Mouse (Mus musculus): Measurements from ENCODE around the gene Phkg2. TPM values are rescaled to one million over a fixed set of nuclear protein-coding genes. Genes with fewer than 3 reads are reported as not detected.

The Phkg2 gene
- polyA plus RNA-seq, 1 experiment from 2014 or later: 60.5 TPM

- H3K27ac ChIP-seq (ENCODE audit: low read depth, low read length): no peak overlapping the region
- ATAC-seq (replicated peaks; ENCODE audit: low FRiP score) (no peak), DNase-seq (ENCODE audit: low spot score) (peak; percentile 51)
- H3K4me1 ChIP-seq (replicated peaks; ENCODE audit: control insufficient read depth, insufficient read depth, low read length): peaks cover 12% of the 10 kb centered on the region; the same call in 1 of the 2 replicates
- 98% methylated on average over 26 of the region's 26 CpGs for WGBS
- no peak overlapping the region for H3K9ac ChIP-seq (ENCODE audit: low read length)
- H3K9me3 ChIP-seq (ENCODE audit: control insufficient read depth, low read length): no peaks in the 10 kb centered on the region
- H3K4me2 ChIP-seq (ENCODE audit: low read depth, low read length, severe bottlenecking): no peak overlapping the region
- H3K27me3 ChIP-seq (ENCODE audit: control insufficient read depth, insufficient read depth, low read length): no peaks in the 10 kb centered on the region
- no peak overlapping the region for H3K4me3 ChIP-seq (ENCODE audit: low read depth, low read length)
- H3K36me3 ChIP-seq (ENCODE audit: control insufficient read depth, insufficient read depth, low read length): peaks cover 28% of the 10 kb centered on the region
Observed at GRCm38 (mm10) chr7:127611561-127611960, 38.4 kb downstream of the Phkg2 start.

GRCm38 (mm10) chr7:127613501-127613900 lies 40.4 kb downstream of the Phkg2 start:
- no peak for ATAC-seq (replicated peaks; ENCODE audit: low FRiP score)

GRCm38 (mm10) chr7:127614091-127614490 lies 41.0 kb downstream of the Phkg2 start:
- DNase-seq (ENCODE audit: low spot score) (no peak), ATAC-seq (replicated peaks; ENCODE audit: low FRiP score) (no peak)
- Histone ChIP-seq H3K4me2 (ENCODE audit: low read depth, low read length, severe bottlenecking) (peak overlapping the region; percentile 84), H3K4me3 (ENCODE audit: low read depth, low read length) (peak overlapping the region; percentile 99), H3K9ac (ENCODE audit: low read length) (peak overlapping the region; percentile 97), H3K9me3 (ENCODE audit: control insufficient read depth, low read length) (no peaks in the 10 kb centered on the region), H3K36me3 (ENCODE audit: control insufficient read depth, insufficient read depth, low read length) (peaks cover 22% of the 10 kb centered on the region), H3K27ac (ENCODE audit: low read depth, low read length) (no peak overlapping the region), H3K27me3 (ENCODE audit: control insufficient read depth, insufficient read depth, low read length) (no peaks in the 10 kb centered on the region), H3K4me1 (replicated peaks; ENCODE audit: control insufficient read depth, insufficient read depth, low read length) (peaks cover 14% of the 10 kb centered on the region; the same call in 1 of the 2 replicates)
- 17% methylated on average over 8 of the region's 8 CpGs for WGBS

More at GRCm38 (mm10) chr7:127613501-127613900, 40.4 kb downstream of the Phkg2 start:
- no peaks in the 10 kb centered on the region for H3K27me3 ChIP-seq (ENCODE audit: control insufficient read depth, insufficient read depth, low read length)
- 92% methylated on average over 8 of the region's 8 CpGs for WGBS
- peaks cover 14% of the 10 kb centered on the region; the same call in 1 of the 2 replicates for H3K4me1 ChIP-seq (replicated peaks; ENCODE audit: control insufficient read depth, insufficient read depth, low read length)
- peaks cover 28% of the 10 kb centered on the region for H3K36me3 ChIP-seq (ENCODE audit: control insufficient read depth, insufficient read depth, low read length)
- H3K4me3 ChIP-seq (ENCODE audit: low read depth, low read length): peak overlapping the region; percentile 2; the same call in 1 of the 2 replicates
- peak overlapping the region; percentile 97; the same call in 1 of the 2 replicates for H3K9ac ChIP-seq (ENCODE audit: low read length)
- no peak overlapping the region for H3K27ac ChIP-seq (ENCODE audit: low read depth, low read length)
- peak overlapping the region; percentile 84; the same call in 1 of the 2 replicates for H3K4me2 ChIP-seq (ENCODE audit: low read depth, low read length, severe bottlenecking)
- no peak for DNase-seq (ENCODE audit: low spot score)
- no peaks in the 10 kb centered on the region for H3K9me3 ChIP-seq (ENCODE audit: control insufficient read depth, low read length)

GRCm38 (mm10) chr7:127614511-127614890 lies 41.4 kb downstream of the Phkg2 start:
- peak; percentile 81 for DNase-seq (ENCODE audit: low spot score)
- peaks cover 14% of the 10 kb centered on the region; the same call in 1 of the 2 replicates for H3K4me1 ChIP-seq (replicated peaks; ENCODE audit: control insufficient read depth, insufficient read depth, low read length)
- no peaks in the 10 kb centered on the region for H3K27me3 ChIP-seq (ENCODE audit: control insufficient read depth, insufficient read depth, low read length)
- peak overlapping the region; percentile 80 for H3K27ac ChIP-seq (ENCODE audit: low read depth, low read length)
- peak overlapping the region; percentile 97 for H3K9ac ChIP-seq (ENCODE audit: low read length)
- WGBS: 0% methylated on average over 24 of the region's 44 CpGs
- H3K9me3 ChIP-seq (ENCODE audit: control insufficient read depth, low read length): no peaks in the 10 kb centered on the region
- peak overlapping the region; percentile 84 for H3K4me2 ChIP-seq (ENCODE audit: low read depth, low read length, severe bottlenecking)
- peaks cover 22% of the 10 kb centered on the region for H3K36me3 ChIP-seq (ENCODE audit: control insufficient read depth, insufficient read depth, low read length)
- peak overlapping the region; percentile 99 for H3K4me3 ChIP-seq (ENCODE audit: low read depth, low read length)
- peak; percentile 53 for ATAC-seq (replicated peaks; ENCODE audit: low FRiP score)

- Histone ChIP-seq H3K9me3 (ENCODE audit: control insufficient read depth, low read length) (no peaks in the 10 kb centered on the region), H3K9ac (ENCODE audit: low read length) (peak within 1 kb of the TSS; percentile 97), H3K27ac (ENCODE audit: low read depth, low read length) (peak within 1 kb of the TSS; percentile 80), H3K4me1 (replicated peaks; ENCODE audit: control insufficient read depth, insufficient read depth, low read length) (peaks cover 14% of the 10 kb centered on the region; the same call in 1 of the 2 replicates), H3K4me2 (ENCODE audit: low read depth, low read length, severe bottlenecking) (peak within 1 kb of the TSS; percentile 84), H3K36me3 (ENCODE audit: control insufficient read depth, insufficient read depth, low read length) (peaks cover 19% of the 10 kb centered on the region), H3K27me3 (ENCODE audit: control insufficient read depth, insufficient read depth, low read length) (no peaks in the 10 kb centered on the region), H3K4me3 (ENCODE audit: low read depth, low read length) (peak within 1 kb of the TSS; percentile 99)
- peak; percentile 90 for DNase-seq (ENCODE audit: low spot score)
- ATAC-seq (replicated peaks; ENCODE audit: low FRiP score): peak; percentile 88
- under 1% methylated on average over 43 of the region's 50 CpGs for WGBS
Observed at GRCm38 (mm10) chr7:127614891-127615843, 42.0 kb downstream of the Phkg2 start, which contains the start of gene Zfp629. Gene Zfp629, minus strand, starts transcription at chr7:127615797.

GRCm38 (mm10) chr7:127616336-127616735 lies 43.2 kb downstream of the Phkg2 start:
- H3K9me3 ChIP-seq (ENCODE audit: control insufficient read depth, low read length): no peaks in the 10 kb centered on the region
- H3K4me3 ChIP-seq (ENCODE audit: low read depth, low read length): no peak overlapping the region
- H3K27ac ChIP-seq (ENCODE audit: low read depth, low read length): no peak overlapping the region
- peaks cover 8% of the 10 kb centered on the region; the same call in 1 of the 2 replicates for H3K36me3 ChIP-seq (ENCODE audit: control insufficient read depth, insufficient read depth, low read length)
- WGBS: 75% methylated on average over 1 of the region's 1 CpGs
- peaks cover 14% of the 10 kb centered on the region; the same call in 1 of the 2 replicates for H3K4me1 ChIP-seq (replicated peaks; ENCODE audit: control insufficient read depth, insufficient read depth, low read length)
- no peak for DNase-seq (ENCODE audit: low spot score)
- ATAC-seq (replicated peaks; ENCODE audit: low FRiP score): no peak
- H3K27me3 ChIP-seq (ENCODE audit: control insufficient read depth, insufficient read depth, low read length): no peaks in the 10 kb centered on the region
- peak overlapping the region; percentile 21; the same call in 1 of the 2 replicates for H3K4me2 ChIP-seq (ENCODE audit: low read depth, low read length, severe bottlenecking)
- no peak overlapping the region for H3K9ac ChIP-seq (ENCODE audit: low read length)

- ATAC-seq (replicated peaks; ENCODE audit: low FRiP score) (no peak), DNase-seq (ENCODE audit: low spot score) (no peak)
- Histone ChIP-seq H3K36me3 (ENCODE audit: control insufficient read depth, insufficient read depth, low read length) (peaks cover 3% of the 10 kb centered on the region; the same call in 1 of the 2 replicates), H3K9ac (ENCODE audit: low read length) (no peak overlapping the region), H3K4me1 (replicated peaks; ENCODE audit: control insufficient read depth, insufficient read depth, low read length) (peaks cover 14% of the 10 kb centered on the region; the same call in 1 of the 2 replicates), H3K4me3 (ENCODE audit: low read depth, low read length) (no peak overlapping the region), H3K27me3 (ENCODE audit: control insufficient read depth, insufficient read depth, low read length) (no peaks in the 10 kb centered on the region), H3K9me3 (ENCODE audit: control insufficient read depth, low read length) (no peaks in the 10 kb centered on the region), H3K27ac (ENCODE audit: low read depth, low read length) (no peak overlapping the region), H3K4me2 (ENCODE audit: low read depth, low read length, severe bottlenecking) (no peak overlapping the region)
- WGBS: 65% methylated on average over 1 of the region's 1 CpGs
Observed at GRCm38 (mm10) chr7:127616881-127617280, 43.7 kb downstream of the Phkg2 start.

- Histone ChIP-seq H3K36me3 (ENCODE audit: control insufficient read depth, insufficient read depth, low read length) (no peaks in the 10 kb centered on the region), H3K4me1 (replicated peaks; ENCODE audit: control insufficient read depth, insufficient read depth, low read length) (peaks cover 14% of the 10 kb centered on the region; the same call in 1 of the 2 replicates), H3K27me3 (ENCODE audit: control insufficient read depth, insufficient read depth, low read length) (no peaks in the 10 kb centered on the region), H3K4me2 (ENCODE audit: low read depth, low read length, severe bottlenecking) (no peak overlapping the region), H3K27ac (ENCODE audit: low read depth, low read length) (no peak overlapping the region; the same call in 1 of the 2 replicates), H3K9ac (ENCODE audit: low read length) (no peak overlapping the region), H3K9me3 (ENCODE audit: control insufficient read depth, low read length) (no peaks in the 10 kb centered on the region), H3K4me3 (ENCODE audit: low read depth, low read length) (no peak overlapping the region)
- ATAC-seq (replicated peaks; ENCODE audit: low FRiP score) (no peak), DNase-seq (ENCODE audit: low spot score) (peak; percentile 74)
- 38% methylated on average over 2 of the region's 2 CpGs for WGBS
Observed at GRCm38 (mm10) chr7:127617962-127618361, 44.8 kb downstream of the Phkg2 start.
